Mouse (Mus musculus): ENCODE results near the gene Brk1.

Gene Brk1

DNA sequence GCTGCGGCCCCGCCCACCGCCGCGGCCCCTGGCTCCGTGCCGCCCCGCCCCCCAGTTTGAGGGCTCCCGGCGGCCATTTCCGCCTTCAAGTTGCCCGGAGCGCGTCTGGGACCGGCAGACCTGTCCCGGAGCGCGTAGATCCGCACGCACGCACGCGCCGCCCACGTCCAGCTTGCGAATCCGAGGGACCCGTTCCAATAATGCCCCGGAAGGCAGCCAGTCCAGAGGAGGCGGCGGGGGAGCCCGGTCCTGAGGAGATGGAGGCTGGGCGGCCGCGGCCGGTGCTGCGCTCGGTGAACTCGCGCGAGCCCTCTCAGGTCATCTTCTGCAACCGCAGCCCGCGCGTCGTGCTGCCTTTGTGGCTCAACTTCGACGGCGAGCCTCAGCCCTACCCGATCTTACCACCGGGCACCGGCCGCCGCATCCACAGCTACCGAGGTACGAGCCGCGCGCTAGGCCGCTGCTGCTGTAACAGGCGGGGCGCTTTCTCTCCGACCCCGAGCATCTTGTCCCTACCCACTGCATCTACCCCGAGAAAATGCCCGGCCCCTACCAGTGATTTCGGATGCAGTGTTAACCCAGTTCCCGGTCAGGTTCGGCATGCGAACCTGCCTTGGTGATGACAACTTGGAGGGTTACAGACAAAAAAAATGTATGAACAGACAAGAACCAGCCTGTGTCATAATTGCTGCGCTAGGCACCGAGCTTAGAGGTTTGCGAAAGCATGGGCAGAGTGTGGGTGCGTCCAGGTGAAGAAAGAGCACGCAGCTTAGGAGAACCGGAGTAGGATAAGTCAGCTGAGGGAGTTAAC, 19.6 kb downstream of the Brk1 start, which contains the start of gene Vhl:
Vhl (plus strand) TSS at position 19 of the 811 bp plus-strand sequence.
- peak; percentile 90 for DNase-seq

DNA sequence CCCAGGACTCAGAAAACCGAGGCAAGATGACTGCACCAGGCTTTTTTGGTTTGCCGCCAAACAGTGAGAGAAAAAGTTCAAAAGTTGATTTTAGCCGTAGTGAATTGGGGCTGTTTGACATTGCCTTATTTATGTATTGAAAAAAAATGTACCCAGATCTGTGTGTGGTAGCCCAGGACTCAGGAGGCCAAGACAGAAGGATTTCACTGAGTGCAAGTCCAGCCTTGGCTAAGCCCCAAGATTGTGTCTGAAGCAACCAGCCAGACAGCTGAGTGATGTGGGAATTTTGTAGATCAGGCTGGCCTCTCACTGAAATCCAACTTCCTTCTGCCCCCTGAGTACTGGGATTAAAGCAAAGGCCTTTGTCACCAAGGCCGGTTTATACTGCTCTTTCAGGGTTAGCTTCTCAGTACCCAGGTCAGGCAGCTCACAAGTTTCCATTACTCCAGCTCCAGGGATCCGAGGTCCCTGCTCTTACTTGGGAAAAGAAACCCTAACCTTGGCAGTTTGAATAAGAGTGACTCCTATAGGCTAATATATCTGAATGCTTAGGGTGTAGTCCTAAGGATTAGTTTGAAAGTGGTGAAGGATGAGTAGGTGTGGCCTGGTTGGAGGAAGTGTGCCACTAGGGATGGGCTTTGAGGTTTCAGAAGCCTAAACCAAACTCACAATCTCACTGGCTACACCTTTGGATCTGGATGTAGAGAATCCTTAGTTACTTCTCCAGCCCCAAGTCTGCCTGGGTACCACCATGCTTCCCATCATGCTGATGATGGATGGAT, 20.6 kb downstream of the Brk1 start:
- no peak for DNase-seq

DNA sequence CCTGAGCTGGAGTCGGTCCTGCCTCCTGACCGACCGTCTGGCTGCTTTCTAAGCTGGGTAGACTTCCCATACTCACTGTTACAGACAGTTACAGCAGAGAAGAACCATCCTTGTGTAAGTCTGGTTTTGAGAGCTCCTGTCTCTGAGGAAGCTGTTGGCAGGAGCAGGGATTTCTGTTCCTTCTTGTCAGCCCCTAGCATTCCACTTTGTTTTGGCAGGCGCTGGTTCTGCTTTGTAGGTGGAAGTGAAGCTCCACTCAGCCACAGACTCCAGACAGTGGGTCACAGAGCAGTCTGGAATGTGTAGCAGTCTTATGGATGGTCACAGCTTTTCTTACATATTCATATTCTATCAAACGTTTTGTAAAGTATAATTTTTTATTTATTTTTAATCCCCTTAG, 25.8 kb downstream of the Brk1 start:
- DNase-seq: no peak

DNA sequence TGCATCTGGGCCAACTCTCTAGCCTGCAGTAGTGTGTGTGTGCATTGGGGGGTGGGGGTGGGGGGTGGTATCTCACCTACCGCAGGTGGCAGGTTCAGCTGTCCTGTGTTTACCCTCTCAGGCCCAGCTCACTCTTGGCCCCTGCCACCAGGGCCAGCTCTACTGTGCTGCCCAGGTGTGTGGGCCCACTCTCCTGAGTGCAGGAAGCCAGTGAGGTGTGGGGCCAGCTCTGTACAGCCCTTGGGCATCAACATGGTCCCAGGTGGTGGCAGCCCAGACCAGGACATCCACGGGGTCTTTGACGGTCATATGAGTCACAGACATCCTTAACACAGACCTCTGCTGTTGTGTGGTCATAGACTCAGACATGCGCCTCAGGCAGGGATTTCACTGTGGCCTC, 28.3 kb downstream of the Brk1 start:
- DNase-seq: no peak

DNA sequence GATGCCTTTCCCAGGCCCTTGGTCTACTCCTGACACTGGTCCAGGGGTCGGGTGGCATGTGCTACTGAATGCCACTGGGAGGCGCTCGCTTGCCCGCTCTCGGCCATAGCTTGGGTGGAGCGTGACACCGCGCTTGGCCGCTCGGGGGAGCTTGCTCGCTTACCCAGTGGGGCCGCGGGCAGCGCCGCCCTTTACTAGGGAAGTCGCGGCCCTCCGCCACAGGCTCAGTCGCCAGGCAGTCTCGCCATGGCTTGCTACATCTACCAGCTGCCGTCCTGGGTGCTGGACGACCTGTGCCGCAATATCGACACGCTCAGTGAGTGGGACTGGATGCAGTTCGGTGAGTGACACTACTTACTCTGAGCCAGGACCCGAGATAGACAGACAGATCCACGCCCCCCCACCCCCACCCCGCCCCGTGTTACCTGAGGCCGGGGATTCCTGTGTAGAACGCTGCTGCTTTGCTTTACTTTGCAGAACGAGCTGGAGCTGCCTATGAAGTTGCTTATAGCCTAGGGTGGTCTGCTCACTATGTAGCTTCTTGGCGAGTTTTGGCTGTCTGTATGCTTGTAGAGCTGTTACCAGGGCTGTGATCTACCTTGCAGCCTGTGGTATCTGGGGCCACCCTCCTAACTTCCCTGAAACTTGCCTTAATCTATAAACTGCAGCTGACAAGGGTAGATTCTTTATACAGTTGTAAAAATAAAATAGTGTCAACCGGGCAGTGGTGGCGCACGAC, 33.9 kb downstream of the Brk1 start, which contains the start of gene Irak2:
Irak2 (plus strand) TSS at position 166 of the 739 bp plus-strand sequence.
- peak; percentile 96 for DNase-seq

DNA sequence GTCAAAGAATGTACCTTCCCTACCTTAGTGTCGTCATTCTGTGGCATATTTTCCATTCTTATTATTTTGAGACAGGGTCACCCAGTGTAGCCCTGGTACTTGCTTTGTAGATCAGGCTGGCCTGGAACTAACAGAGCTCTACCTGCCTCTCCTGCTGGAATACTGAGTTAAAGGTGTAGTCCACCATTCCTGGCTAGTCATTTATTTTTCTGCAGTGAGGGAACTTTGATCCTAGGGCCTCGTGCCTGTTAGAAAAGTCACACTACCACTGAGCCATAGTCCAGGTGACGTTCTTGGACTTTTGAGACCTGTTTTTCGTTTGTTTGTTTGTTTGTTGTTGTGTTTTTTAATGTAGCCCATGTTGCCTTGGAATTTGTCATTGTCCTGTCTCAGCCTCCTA, 34.6 kb downstream of the Brk1 start:
- no peak for DNase-seq

DNA sequence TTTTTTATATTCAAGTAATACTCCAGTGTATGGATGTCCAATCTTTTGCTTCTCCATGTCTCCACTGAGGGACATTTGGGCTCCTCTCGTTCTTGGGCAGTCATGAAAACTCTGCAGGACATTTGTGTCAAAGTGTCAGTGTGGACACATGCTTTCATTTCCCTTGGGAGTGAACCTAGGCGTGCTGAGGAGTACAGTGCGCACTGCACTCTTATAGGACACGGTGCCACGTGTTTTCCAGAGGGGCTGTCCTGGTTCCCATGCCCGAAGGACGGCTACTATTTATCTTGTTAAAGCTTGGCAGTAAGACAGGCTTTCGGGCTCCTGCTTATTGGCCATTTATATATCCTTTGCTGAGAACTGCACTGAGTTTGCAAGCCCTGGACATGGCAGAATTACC, 38.0 kb downstream of the Brk1 start:
- DNase-seq: no peak

DNA sequence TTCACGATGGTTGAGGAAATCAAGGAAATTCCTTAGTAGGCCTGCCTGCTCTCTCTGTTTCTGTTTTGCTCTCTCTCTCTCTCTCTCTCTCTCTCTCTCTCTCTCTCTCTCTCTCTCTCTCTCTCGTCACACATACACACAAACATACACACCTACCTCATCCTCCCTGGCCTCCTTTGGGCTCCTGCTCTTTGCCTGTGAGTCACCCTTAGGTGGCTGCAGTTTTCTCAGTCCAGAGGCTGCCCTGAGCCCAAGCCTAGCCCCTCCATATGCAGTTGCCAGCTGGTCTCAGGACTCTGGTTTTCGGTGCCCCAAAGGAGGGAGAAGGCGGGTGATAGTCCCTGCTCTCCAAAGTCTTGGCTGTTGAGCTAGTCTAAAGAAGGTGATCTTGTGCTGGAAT, 38.4 kb downstream of the Brk1 start:
- no peak for DNase-seq

DNA sequence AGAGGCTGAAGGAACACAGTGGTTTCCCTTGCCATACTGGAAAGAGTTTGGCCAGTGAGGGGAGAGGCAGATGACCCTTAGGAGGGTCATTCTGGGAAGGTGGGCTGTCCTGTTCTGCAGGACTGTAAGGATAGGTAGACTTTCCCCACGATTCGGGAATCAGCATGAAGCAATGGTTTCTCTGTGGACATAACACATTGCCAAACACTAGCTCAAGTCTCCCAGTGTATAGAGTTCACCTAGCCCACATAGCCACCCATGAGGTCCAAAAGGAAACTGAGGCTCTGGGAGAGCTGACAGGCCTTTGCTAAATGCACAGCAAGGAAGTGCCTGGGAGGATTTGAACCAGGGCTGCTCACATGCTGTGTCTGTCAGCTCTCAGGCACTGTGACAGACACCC, 39.4 kb downstream of the Brk1 start:
- DNase-seq: no peak

DNA sequence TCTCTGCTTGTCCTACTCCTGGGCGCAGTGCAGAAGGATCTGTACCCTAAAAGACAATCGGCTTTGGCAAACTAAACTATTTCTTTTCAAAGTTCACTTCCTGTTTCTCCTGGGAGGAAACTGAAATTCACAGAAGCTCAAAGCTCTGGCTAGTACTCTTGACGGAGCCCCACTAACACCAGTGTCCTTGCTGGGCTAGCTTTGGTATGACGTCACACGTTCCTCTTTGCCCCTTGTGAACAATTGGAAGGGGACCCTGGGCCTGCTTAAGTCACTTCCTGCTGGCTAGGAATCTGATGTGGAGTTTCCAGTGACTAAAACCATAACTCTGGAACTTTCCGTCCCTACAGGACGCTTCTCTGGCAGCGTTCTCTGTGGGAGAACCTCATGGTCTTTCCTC, 40.2 kb downstream of the Brk1 start:
- no peak for DNase-seq

DNA sequence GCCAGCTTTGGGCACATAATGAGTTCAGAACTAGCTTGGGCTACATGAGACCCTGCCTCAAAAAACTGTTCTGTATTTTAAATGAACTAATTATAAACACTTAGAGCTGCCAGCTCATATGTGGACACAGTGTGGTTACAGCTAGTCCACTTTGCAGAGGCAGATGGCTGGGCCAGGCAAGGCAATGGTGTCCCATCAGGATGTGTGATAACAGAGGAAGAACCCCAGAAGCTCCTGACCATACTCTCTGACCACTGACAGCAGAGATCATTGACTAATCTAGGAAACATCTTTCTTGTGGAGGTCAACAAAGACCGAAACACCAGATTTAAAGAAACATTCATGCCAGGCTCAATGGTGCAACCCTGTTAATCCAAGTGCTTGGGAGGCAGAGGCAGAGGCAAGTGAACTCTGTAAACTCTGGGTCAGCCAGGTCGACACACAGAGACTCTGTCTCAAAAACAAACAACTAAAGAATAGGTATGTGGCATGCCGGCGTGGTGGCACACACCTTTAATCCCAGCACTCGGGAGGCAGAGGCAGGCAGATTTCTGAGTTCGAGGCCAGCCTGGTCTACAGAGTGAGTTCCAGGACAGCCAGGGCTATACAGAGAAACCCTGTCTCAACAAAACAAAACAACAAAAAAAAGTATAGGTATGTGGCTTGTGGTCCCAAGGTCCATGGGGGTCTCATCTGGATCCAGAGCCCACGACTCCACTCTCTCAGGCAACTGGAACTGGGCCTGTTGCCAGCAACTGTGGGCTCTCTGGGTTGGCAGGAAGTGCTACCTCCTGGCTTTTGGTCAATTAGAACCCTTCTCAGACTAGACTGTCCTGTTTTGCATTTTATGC, 45.0 kb downstream of the Brk1 start:
- no peak for DNase-seq

DNA sequence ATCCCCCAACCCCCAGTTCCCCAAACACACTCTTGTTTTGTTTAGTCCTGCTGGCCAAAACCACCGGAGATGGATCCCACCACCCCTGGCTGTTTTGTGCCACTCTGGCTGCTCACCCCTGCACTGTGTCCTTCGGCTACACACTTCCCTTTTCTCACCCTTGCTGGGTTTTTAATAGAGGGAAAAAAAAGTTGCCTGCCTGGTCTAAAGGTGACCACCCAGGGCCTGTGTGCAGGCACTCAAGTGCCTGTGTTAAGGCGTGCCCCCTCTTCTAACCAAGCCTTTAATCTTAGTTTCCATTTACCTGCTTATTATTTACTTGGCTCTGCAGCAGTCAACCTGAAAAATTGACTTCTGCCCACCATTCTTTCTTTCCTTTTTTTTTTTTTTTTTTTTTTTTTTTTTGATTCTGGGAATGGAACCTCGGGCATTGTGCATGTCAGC, 45.6 kb downstream of the Brk1 start:
- DNase-seq: no peak

DNA sequence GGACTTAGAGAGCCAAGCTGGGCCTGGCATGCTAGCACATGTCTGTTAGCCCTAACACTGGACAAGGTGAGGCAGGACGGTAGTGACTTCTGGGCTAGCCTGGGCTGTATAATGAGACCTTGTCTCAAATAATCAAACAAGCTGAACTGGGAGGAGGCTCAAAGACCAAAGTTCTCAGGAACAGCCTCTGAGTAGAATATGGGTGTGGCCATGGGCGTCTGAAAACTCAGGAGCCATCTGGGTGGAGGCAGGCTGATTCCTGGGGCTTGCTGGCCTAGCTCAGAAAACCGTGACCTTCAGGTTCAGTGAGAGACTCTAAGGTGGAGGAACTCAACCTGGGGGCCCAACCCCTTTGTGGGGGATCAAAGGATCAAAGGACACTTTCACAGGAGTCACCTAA, 47.1 kb downstream of the Brk1 start:
- DNase-seq: peak; percentile 70

DNA sequence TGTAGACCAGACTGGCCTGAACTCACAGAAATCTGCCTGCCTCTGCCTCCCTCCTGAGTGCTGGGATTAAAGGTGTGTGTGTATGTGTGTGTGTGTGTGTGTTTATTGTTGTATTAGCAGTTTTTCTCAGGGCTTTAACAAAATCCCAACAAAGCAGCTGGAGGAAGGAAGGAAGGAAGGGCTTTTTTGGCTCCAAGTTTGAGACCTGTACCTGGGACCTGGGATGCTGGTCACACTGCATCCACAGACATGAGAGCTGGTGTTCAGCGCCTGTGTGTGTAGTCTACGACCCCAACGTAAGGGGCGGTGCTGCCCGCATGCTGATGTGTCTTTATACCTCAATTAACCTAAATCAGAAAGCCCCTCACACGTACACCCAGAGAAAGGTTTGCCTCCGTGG, 49.0 kb downstream of the Brk1 start:
- DNase-seq: no peak

DNA sequence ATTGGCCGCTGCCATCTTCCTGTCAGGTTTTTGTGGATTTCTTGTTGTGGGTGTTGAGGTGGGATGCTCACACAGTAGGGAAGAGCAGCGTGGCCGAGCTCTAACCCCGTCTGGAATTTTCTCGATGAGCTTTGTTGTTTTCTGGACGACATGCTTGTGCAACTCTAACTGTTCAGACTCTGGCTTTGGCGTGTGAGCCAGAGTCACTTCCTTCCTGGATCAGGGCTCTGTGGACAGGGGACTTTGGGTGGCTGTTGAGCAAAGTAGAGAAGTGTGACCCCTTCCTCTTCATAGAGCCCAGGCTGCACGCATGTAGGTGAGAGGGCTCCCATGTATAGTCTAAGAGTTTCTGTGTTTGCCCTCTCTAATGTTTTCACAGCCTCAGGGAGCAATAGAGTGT, 49.5 kb downstream of the Brk1 start:
- DNase-seq: no peak

DNA sequence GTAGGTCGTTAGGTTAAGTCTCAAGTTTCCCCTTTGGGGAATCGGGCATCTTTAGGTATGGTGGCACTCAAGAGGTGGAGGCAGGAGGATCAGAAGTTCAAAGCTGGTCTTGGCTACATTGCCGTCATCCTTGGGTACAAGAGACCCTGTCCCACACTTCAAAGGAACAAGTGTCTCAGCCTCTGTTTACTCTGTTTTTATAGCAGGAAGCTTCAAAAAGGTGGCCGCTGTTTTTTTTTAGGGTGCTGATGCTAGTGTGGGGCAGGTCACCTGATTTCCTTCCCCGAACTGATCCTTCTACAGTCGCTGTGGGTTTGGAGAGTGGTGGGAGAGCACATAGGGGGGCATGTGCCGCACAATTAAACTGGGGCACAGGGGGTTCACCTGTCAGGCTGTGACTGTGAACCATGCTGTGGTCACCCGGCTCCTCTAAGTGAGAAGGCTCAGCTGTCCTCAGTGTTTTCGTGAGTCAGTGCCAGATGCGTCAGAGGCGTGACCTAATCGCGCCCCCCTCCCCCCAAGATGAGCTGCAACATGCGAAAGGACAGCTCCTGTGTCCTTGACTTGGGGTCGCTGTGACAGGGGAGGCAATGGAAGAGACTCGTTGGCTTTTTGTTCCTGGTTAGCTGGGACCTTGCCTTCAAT, 50.3 kb downstream of the Brk1 start:
- DNase-seq: no peak

DNA sequence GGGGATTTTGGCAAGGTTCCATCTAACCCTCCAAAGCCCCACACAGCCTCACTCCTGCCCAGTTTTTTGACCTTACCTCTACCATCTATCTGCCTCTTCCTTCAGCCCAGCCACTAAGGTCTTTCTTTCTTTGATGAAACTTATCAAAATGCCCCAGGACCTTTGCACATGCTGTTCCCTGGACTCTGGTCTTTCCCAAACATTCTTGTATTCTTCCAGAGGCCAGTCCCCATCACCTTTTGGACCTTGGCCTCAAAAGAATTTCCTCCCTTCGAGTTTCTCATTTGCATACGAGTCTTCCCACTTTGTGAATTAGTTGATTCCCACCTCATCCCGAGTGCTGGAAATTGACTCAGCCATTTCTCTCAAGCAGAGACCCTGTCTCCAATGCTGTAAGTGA, 50.9 kb downstream of the Brk1 start:
- no peak for DNase-seq

DNA sequence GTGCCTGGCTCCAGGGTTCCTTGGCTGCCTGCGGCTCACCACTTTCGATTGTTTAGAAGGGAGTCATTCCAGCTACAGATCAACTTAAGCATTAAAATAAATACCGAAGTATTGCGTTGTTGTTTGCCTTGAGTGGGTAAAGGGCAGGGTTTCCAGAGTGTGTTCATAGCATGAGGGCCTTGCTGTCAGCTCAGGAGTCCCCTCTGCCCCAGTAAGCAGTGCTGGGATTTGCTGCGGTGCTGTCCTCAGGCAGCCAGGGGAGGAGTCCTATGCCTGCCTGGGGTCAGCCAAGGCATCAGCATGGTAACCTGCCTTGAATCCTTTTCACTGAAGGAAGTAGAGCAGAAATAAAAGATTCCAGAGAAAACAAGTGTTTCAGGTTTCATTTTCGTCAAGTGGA, 52.3 kb downstream of the Brk1 start:
- no peak for DNase-seq

DNA sequence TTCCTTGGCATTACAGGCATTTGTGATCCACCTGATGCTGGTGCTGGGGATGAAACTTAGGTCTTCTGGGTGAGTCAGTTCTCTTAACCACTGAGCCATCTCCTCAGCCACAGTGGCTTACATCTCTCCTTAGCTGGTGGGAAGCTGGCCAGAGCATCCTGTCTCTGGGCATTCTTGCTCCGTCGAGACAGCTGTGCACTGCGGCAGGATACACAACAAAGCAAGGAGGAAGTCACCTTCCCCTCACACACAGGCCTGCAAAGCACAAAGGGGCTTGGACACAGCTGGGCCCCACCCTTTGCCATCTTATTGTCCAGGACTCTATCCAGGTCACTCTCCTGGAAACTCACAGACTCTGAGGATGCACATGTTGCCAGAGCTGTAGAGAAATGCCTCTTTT, 53.7 kb downstream of the Brk1 start:
- no peak for DNase-seq

DNA sequence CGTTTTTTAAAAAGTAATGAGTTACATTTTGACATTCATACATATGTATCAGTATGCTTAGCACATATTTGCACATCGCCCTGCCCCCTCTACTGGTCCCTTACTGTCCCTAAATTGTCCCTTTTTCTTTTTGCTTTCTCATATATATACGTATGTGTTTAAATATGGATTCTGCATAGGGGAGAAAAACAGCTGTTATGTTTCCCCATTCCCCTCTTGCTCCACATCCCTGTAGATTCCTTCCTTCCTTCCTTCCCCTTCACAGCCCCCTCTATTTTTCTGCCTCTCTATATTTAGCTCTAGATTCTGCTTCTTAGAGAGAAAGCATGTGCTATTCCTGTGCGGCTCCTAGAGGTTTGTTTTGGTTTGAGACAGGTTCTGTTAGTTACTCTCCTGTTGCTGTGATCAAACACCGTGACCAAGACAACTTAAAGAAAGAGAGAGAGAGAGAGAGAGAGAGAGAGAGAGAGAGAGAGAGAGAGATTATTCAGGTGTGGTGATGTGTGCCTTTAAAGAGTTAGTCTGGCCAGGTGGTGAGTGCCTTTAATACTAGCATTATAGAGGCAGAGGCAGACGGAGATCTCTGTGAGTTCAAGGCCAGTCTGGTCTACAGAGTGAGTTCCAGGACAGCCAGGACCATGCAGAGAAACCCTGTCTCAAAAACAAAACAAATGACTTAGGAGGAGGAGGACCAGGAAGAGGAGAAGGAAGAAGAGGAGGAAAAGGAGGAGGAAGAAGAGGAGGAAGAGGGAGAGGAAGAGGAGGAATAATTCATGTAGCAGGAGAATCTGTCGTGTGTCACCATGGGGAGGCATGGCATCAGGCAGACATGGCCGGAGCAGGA, 55.3 kb downstream of the Brk1 start:
- no peak for DNase-seq
